Mouse (Mus musculus): ENCODE results near the gene Nfam1.

GRCm38 (mm10) chr15:82992911-82993310 lies 40.2 kb downstream of the Nfam1 start:
- TF ChIP-seq CTCF (IDR thresholded peaks at IDR 0.05; ENCODE audit: low read depth) (no peak), EP300 (IDR thresholded peaks at IDR 0.05; ENCODE audit: low read depth) (no peak)
